Mouse (Mus musculus): ENCODE measurements around the gene Natd1. TPM values are rescaled to one million over a fixed set of nuclear protein-coding genes. Genes with fewer than 3 reads are reported as not detected.

Natd1 gene
- polyA plus RNA-seq, 2 experiments = 10.7 to 11.1 TPM

- WGBS (ENCODE audit: insufficient replicate concordance) = 54% methylated on average over 3 of the region's 3 CpGs
Observed at GRCm38 (mm10) chr11:60882386-60882785, 32.2 kb downstream of the Natd1 start.

GRCm38 (mm10) chr11:60880559-60880958 is 34.0 kb downstream of the Natd1 start:
- H3K36me3 ChIP-seq (replicated peaks; ENCODE audit: control insufficient read depth, insufficient read depth, low read depth) = peaks cover 1% of the 10 kb centered on the region
- DNase-seq (ENCODE audit: low read depth in 3 of 3, low spot score in 3 of 3) = no peak
- no peak overlapping the region for H3K27ac ChIP-seq
- ATAC-seq (ENCODE audit: insufficient read depth) = no peak
- no peak overlapping the region for H3K4me2 ChIP-seq (ENCODE audit: low read depth)
- H3K9ac ChIP-seq (replicated peaks) = no peak overlapping the region
- no peak overlapping the region for H3K4me3 ChIP-seq (ENCODE audit: insufficient read depth in 1 of 2, low read depth in 2 of 2, low read length in 2 of 2)
- H3K9me3 ChIP-seq (ENCODE audit: control insufficient read depth, low read length) = no peaks in the 10 kb centered on the region
- 90% methylated on average over 4 of the region's 4 CpGs for WGBS (ENCODE audit: insufficient replicate concordance)
- H3K27me3 ChIP-seq (ENCODE audit: control insufficient read depth, insufficient read depth, low read length) = no peaks in the 10 kb centered on the region
- H3K4me1 ChIP-seq (replicated peaks; ENCODE audit: control insufficient read depth in 2 of 2, insufficient read depth in 2 of 2, low read length in 1 of 2) = peaks cover 12 to 21% of the 10 kb centered on the region in 2 experiments
- TF ChIP-seq EP300 (IDR thresholded peaks at IDR 0.05; ENCODE audit: low read depth) (no peak), CTCF (IDR thresholded peaks at IDR 0.05; ENCODE audit: low read depth) (no peak)

More at GRCm38 (mm10) chr11:60882386-60882785, 32.2 kb downstream of the Natd1 start:
- H3K9me3 ChIP-seq (ENCODE audit: control insufficient read depth, low read length) = no peaks in the 10 kb centered on the region
- H3K9ac ChIP-seq (replicated peaks) = no peak overlapping the region
- no peak overlapping the region for H3K4me2 ChIP-seq (ENCODE audit: low read depth)
- ATAC-seq (ENCODE audit: insufficient read depth) (no peak), DNase-seq (ENCODE audit: low read depth in 3 of 3, low spot score in 3 of 3) (no peak)
- no peak overlapping the region for H3K27ac ChIP-seq
- no peaks in the 10 kb centered on the region for H3K27me3 ChIP-seq (ENCODE audit: control insufficient read depth, insufficient read depth, low read length)
- TF ChIP-seq CTCF (IDR thresholded peaks at IDR 0.05; ENCODE audit: low read depth) (no peak), EP300 (IDR thresholded peaks at IDR 0.05; ENCODE audit: low read depth) (no peak)
- H3K36me3 ChIP-seq (replicated peaks; ENCODE audit: control insufficient read depth, insufficient read depth, low read depth) = no peaks in the 10 kb centered on the region
- peaks cover 7 to 8% of the 10 kb centered on the region in 2 experiments for H3K4me1 ChIP-seq (replicated peaks; ENCODE audit: control insufficient read depth in 2 of 2, insufficient read depth in 2 of 2, low read length in 1 of 2)
- no peak overlapping the region for H3K4me3 ChIP-seq (ENCODE audit: insufficient read depth in 1 of 2, low read depth in 2 of 2, low read length in 2 of 2)

DNA sequence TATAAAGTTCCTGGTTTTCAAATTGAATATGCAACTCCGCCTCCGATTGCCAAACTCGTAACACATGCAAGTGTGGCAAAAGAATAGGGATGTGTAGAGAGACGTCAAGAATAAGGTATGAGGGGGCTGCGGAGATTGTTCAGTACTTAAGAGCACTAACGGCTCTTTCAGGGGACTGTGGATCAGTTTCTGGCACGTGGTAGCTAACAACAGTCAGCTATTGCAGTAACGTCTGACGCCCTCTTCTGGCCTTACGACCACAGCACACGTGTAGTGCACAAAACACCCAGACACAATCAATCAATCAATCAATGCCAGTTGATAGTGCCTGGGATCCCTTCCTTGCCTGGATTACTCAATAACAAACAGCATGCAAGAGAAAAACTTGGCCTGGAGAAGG is 35.1 kb downstream of the Natd1 start:
- Histone ChIP-seq H3K9me3 (ENCODE audit: control insufficient read depth, low read length) (no peaks in the 10 kb centered on the region), H3K9ac (replicated peaks) (peak overlapping the region; percentile 83), H3K4me1 (replicated peaks; ENCODE audit: control insufficient read depth in 2 of 2, insufficient read depth in 2 of 2, low read length in 1 of 2) (peaks cover 12 to 28% of the 10 kb centered on the region in 2 experiments), H3K36me3 (replicated peaks; ENCODE audit: control insufficient read depth, insufficient read depth, low read depth) (peaks cover 3% of the 10 kb centered on the region), H3K27ac (peak overlapping the region; percentile 87), H3K4me3 (ENCODE audit: insufficient read depth in 1 of 2, low read depth in 2 of 2, low read length in 2 of 2) (peak overlapping the region; percentile 80 to 87), H3K4me2 (ENCODE audit: low read depth) (peak overlapping the region; percentile 93), H3K27me3 (ENCODE audit: control insufficient read depth, insufficient read depth, low read length) (no peaks in the 10 kb centered on the region)
- ATAC-seq (ENCODE audit: insufficient read depth) = no peak
- WGBS (ENCODE audit: insufficient replicate concordance) = 3% methylated on average over 11 of the region's 11 CpGs
- DNase-seq (ENCODE audit: low read depth in 3 of 3, low spot score in 3 of 3) = peak; percentile 60 to 68 (median 60)
- TF ChIP-seq EP300 (IDR thresholded peaks at IDR 0.05; ENCODE audit: low read depth) (0 out of 2 replicates have a peak, but pooled peaks have one; percentile 13), CTCF (IDR thresholded peaks at IDR 0.05; ENCODE audit: low read depth) (peak; percentile 90)

DNA sequence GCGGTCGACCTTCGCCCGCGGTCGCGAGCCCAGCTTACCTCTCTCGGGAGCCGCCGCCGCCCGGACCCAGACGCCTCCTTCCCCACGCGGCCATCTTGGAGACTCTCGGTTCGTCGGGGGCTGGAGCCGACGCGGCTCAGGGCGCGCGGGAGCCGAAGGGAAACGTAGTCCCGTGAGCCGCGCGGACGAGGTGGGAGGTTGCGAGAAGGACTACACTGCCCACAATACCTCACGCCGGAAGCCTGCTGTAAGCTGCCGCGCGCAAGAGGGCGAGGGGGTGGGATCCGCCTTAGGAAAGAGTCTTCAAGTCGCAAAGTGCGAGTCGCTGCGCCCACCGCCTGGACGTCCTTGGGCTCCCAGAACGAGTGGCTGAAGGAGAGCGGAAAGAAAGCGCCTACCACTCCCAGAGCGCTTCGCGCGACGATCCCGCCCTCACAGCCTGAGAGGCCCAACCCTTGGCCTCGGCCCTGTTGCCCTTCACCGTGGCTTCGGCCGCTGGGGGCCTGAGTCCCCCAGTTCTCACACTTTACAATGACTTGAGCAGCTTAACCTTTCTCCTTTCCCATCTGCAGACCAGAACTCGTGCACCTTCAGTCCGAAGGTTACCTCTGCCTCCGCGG is 35.8 kb downstream of the Natd1 start, which contains the start of gene Tmem11:
TSS of gene Tmem11 (minus strand) at position 598 of the 620 bp plus-strand sequence.
- under 1% methylated on average over 62 of the region's 62 CpGs for WGBS (ENCODE audit: insufficient replicate concordance)
- Histone ChIP-seq H3K9me3 (ENCODE audit: control insufficient read depth, low read length) (no peaks in the 10 kb centered on the region), H3K4me1 (replicated peaks; ENCODE audit: control insufficient read depth in 2 of 2, insufficient read depth in 2 of 2, low read length in 1 of 2) (peaks cover 12 to 34% of the 10 kb centered on the region in 2 experiments), H3K36me3 (replicated peaks; ENCODE audit: control insufficient read depth, insufficient read depth, low read depth) (peaks cover 3% of the 10 kb centered on the region), H3K4me3 (ENCODE audit: insufficient read depth in 1 of 2, low read depth in 2 of 2, low read length in 2 of 2) (peak within 1 kb of the TSS; percentile 80 to 87), H3K4me2 (ENCODE audit: low read depth) (peak within 1 kb of the TSS; percentile 93), H3K27ac (peak within 1 kb of the TSS; percentile 87), H3K27me3 (ENCODE audit: control insufficient read depth, insufficient read depth, low read length) (no peaks in the 10 kb centered on the region), H3K9ac (replicated peaks) (peak within 1 kb of the TSS; percentile 83)
- DNase-seq (ENCODE audit: low read depth in 3 of 3, low spot score in 3 of 3) = peak; percentile 88 to 92 (median 88)
- peak; percentile 31; the same call in 1 of the 2 replicates for TF ChIP-seq CTCF (IDR thresholded peaks at IDR 0.05; ENCODE audit: low read depth)
- TF ChIP-seq EP300 (IDR thresholded peaks at IDR 0.05; ENCODE audit: low read depth) = no peak
- ATAC-seq (ENCODE audit: insufficient read depth) = peak; percentile 98

DNA sequence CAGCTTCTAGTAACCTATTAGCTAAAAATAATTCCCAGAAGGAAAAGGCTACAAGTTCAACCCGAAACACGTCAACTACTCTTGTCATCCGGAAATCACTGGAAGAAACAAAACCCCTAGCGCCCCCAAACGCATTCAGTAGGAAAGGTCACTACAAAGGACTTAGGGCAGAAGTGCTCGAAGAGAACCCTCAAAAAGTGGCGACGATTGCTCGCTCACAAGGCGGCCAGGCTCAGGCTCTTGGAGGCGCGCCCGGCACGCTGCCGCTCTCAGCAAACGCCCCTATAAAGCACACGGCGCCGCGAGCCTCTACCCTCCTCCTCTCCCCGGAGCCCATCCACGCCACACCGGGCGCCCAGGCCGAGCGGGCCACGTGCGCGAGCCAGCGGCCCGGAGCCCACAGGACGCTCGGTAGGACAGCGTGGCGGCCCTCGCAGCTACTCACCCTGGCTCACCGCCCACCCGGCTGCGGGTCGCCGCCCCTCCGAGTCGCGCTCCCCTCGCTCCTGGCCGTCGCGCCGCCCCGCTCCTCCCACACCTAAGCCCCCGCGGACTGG is 36.4 kb downstream of the Natd1 start:
- peak; percentile 60 for ATAC-seq (ENCODE audit: insufficient read depth)
- peaks cover 3% of the 10 kb centered on the region for H3K36me3 ChIP-seq (replicated peaks; ENCODE audit: control insufficient read depth, insufficient read depth, low read depth)
- H3K4me3 ChIP-seq (ENCODE audit: insufficient read depth in 1 of 2, low read depth in 2 of 2, low read length in 2 of 2) = peak overlapping the region; percentile 80 to 87
- peak; percentile 39 to 56 (median 49) for DNase-seq (ENCODE audit: low read depth in 3 of 3, low spot score in 3 of 3)
- TF ChIP-seq EP300 (IDR thresholded peaks at IDR 0.05; ENCODE audit: low read depth) (no peak), CTCF (IDR thresholded peaks at IDR 0.05; ENCODE audit: low read depth) (peak; percentile 37; the same call in 1 of the 2 replicates)
- H3K9me3 ChIP-seq (ENCODE audit: control insufficient read depth, low read length) = no peaks in the 10 kb centered on the region
- H3K9ac ChIP-seq (replicated peaks) = peak overlapping the region; percentile 83
- peak overlapping the region; percentile 87 for H3K27ac ChIP-seq
- H3K4me2 ChIP-seq (ENCODE audit: low read depth) = peak overlapping the region; percentile 93
- peaks cover 12 to 37% of the 10 kb centered on the region in 2 experiments for H3K4me1 ChIP-seq (replicated peaks; ENCODE audit: control insufficient read depth in 2 of 2, insufficient read depth in 2 of 2, low read length in 1 of 2)
- H3K27me3 ChIP-seq (ENCODE audit: control insufficient read depth, insufficient read depth, low read length) = no peaks in the 10 kb centered on the region
- WGBS (ENCODE audit: insufficient replicate concordance) = under 1% methylated on average over 50 of the region's 52 CpGs

Data from liver, embryonic 14.5 days (tissue).